Mouse (Mus musculus) lung, postnatal 36 days (tissue): Measurements from ENCODE around the gene Zmiz1.

Experiments used
- DNase-seq: peaks from one replicate; pipeline ENCODE4 v3.0.0; 2022; ENCODE audit warnings: mixed read lengths

The Zmiz1 gene

GRCm38 (mm10) chr14:25564577-25564976 is 105.6 kb downstream of the Zmiz1 start:
- no peak for DNase-seq

GRCm38 (mm10) chr14:25565344-25566088 is 106.5 kb downstream of the Zmiz1 start:
- DNase-seq = peak; percentile 95

- DNase-seq = peak; percentile 91
Observed at GRCm38 (mm10) chr14:25567245-25567644, 108.3 kb downstream of the Zmiz1 start.

- DNase-seq = no peak
Observed at GRCm38 (mm10) chr14:25567837-25568236, 108.9 kb downstream of the Zmiz1 start.

- no peak for DNase-seq
Observed at GRCm38 (mm10) chr14:25574047-25574870, 115.3 kb downstream of the Zmiz1 start.

GRCm38 (mm10) chr14:25576642-25577041 is 117.7 kb downstream of the Zmiz1 start:
- DNase-seq = no peak

- peak; percentile 49 for DNase-seq
Observed at GRCm38 (mm10) chr14:25577431-25577830, 118.4 kb downstream of the Zmiz1 start.

- DNase-seq = no peak
Observed at GRCm38 (mm10) chr14:25579597-25579996, 120.6 kb downstream of the Zmiz1 start.

- DNase-seq = no peak
Observed at GRCm38 (mm10) chr14:25580397-25580796, 121.4 kb downstream of the Zmiz1 start.

- no peak for DNase-seq
Observed at GRCm38 (mm10) chr14:25582603-25583002, 123.6 kb downstream of the Zmiz1 start.

GRCm38 (mm10) chr14:25583899-25584298 is 124.9 kb downstream of the Zmiz1 start:
- DNase-seq = no peak

- no peak for DNase-seq
Observed at GRCm38 (mm10) chr14:25585545-25586301, 126.7 kb downstream of the Zmiz1 start.

- no peak for DNase-seq
Observed at GRCm38 (mm10) chr14:25586846-25587486, 128.0 kb downstream of the Zmiz1 start.

- peak; percentile 77 for DNase-seq
Observed at GRCm38 (mm10) chr14:25587487-25588001, 128.6 kb downstream of the Zmiz1 start.

- no peak for DNase-seq
Observed at GRCm38 (mm10) chr14:25588156-25588555, 129.2 kb downstream of the Zmiz1 start.

- DNase-seq = peak; percentile 38
Observed at GRCm38 (mm10) chr14:25588946-25589937, 130.3 kb downstream of the Zmiz1 start.

GRCm38 (mm10) chr14:25591000-25591399 is 132.0 kb downstream of the Zmiz1 start:
- no peak for DNase-seq

GRCm38 (mm10) chr14:25591426-25591825 is 132.4 kb downstream of the Zmiz1 start:
- DNase-seq = no peak

GRCm38 (mm10) chr14:25592522-25592921 is 133.5 kb downstream of the Zmiz1 start:
- DNase-seq = no peak

GRCm38 (mm10) chr14:25593876-25594275 is 134.9 kb downstream of the Zmiz1 start:
- no peak for DNase-seq

- no peak for DNase-seq
Observed at GRCm38 (mm10) chr14:25594611-25595010, 135.6 kb downstream of the Zmiz1 start.
